Mouse (Mus musculus) hindbrain, embryonic 11.5 days (tissue): ENCODE measurements around the gene Gmds. TPM values are rescaled to one million over a fixed set of nuclear protein-coding genes. Genes with fewer than 3 reads are reported as not detected.

ENCODE experiments used
- ATAC-seq: fragments of 200-750 bp; cut with Nextera tagmentation; 2 replicates; pipeline ENCODE4 v1.8.0; 2017; ENCODE audit warnings: mild to moderate bottlenecking, moderate TSS enrichment, moderate library complexity; ENCODE audit not compliant: low FRiP score
- DNase-seq: peaks from one replicate; pipeline ENCODE4 v3.0.0-alpha.2; 2015; ENCODE audit warnings: low spot score
- H3K27ac ChIP-seq: fragments of 300-500 bp; sonication (generic); 2 replicates; pipeline ENCODE4 v1.5.1; 2014; ENCODE audit warnings: mild to moderate bottlenecking, low read depth, low read length
- H3K27me3 ChIP-seq: fragments of 300-500 bp; sonication (generic); 2 replicates; pipeline ENCODE4 v1.6.1; 2014; ENCODE audit warnings: mild to moderate bottlenecking, low read length, moderate library complexity, mixed read lengths; ENCODE audit not compliant: control insufficient read depth, insufficient read depth
- H3K36me3 ChIP-seq: fragments of 300-500 bp; sonication (generic); 2 replicates; pipeline ENCODE4 v1.6.1; 2014; ENCODE audit warnings: mild to moderate bottlenecking, low read length, moderate library complexity, mixed read lengths; ENCODE audit not compliant: control insufficient read depth, insufficient read depth
- H3K4me1 ChIP-seq: fragments of 300-500 bp; sonication (generic); replicated peaks from 2 replicates; pipeline ENCODE4 v1.6.1; 2014; ENCODE audit warnings: low read length, mixed read lengths; ENCODE audit not compliant: control insufficient read depth, insufficient read depth
- H3K4me2 ChIP-seq: fragments of 300-500 bp; sonication (generic); replicated peaks from 2 replicates; pipeline ENCODE4 v1.6.1; 2014; ENCODE audit warnings: mild to moderate bottlenecking, low read depth, low read length
- H3K4me3 ChIP-seq: fragments of 300-500 bp; sonication (generic); 2 replicates; pipeline ENCODE4 v1.5.1; 2014; ENCODE audit warnings: low read depth, low read length
- H3K9ac ChIP-seq: fragments of 300-500 bp; sonication (generic); 2 replicates; pipeline ENCODE4 v1.6.1; 2014; ENCODE audit warnings: low read depth, low read length
- H3K9me3 ChIP-seq: fragments of 300-500 bp; sonication (generic); 2 replicates; pipeline ENCODE4 v1.6.1; 2016; ENCODE audit warnings: low read length; ENCODE audit not compliant: control insufficient read depth
- WGBS: fragments of 180-500 bp; shearing (Covaris S2); extraction: QIAGEN DNeasy Blood & Tissue Kit; methylation state at CpG from one replicate; pipeline ENCODE4 v1.1.7; 2014; 5-methylcytosine and 5-hydroxymethylcytosine counted together
- polyA plus RNA-seq: library from polyadenylated mRNA; unstranded; fragments of >200 nt; fragmentation: Nextera tagmentation; extraction: Ambion mirVana; gene quantifications from 2 replicates; pipeline ENCODE4 v1.2.1, GENCODE M21; 2014

Gmds gene
- polyA plus RNA-seq, 1 experiment from 2014 or later = 32.1 TPM

DNA sequence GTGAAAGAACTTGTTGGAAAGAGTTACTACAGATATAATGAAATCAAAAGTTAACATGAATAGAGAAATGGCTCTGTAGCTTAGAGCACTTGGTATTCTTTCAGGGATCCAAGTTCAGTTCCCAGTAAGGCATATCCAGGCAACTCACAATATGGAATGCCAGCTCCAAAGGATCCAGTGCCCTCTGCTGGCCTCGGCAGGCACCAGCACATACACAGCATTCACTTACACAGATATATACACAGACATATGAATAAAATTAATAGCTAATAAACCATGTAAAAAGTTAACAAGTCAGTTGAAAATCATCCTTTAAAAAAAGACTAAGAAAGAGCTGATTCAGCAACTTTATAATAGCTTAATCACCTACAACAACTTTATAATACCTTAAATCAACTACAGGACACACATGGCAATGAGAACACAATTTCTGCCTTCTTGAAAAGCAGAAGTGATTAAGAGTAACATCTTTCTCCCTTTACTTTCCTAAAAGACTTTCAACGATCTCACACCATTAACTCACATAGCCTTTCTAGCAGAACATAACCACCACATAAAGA is 65.5 kb downstream of the Gmds start:
- H3K9ac ChIP-seq = no peak overlapping the region

DNA sequence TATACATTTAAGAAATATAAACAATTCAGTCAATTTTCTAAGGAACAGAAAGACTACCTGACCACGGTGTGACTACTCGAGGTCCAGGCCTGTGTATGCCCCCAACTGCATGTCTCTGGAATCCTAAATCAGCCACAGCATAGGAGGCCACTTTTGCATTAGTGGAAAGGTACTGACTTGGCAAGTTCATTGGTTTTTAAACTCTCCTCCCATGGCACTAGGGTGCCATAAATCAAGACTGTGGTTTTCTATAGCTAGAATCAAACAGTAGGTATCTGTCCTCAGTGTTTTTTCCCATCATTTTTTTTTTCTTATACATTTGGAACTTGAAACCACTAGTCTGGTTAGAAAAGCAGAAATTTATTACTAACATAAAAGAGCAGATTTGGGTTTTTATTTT is 68.8 kb downstream of the Gmds start:
- Histone ChIP-seq H3K9me3 (no peaks in the 10 kb centered on the region), H3K27me3 (no peaks in the 10 kb centered on the region), H3K4me1 (no peaks in the 10 kb centered on the region), H3K27ac (no peak overlapping the region), H3K4me3 (no peak overlapping the region), H3K36me3 (no peaks in the 10 kb centered on the region), H3K4me2 (no peak overlapping the region), H3K9ac (no peak overlapping the region)
- ATAC-seq = no peak
- WGBS = 72% methylated on average over 2 of the region's 2 CpGs
- DNase-seq = no peak

More for the DNA sequence above, 65.5 kb downstream of the Gmds start:
- ATAC-seq = no peak
- Histone ChIP-seq H3K27ac (no peak overlapping the region), H3K9me3 (no peaks in the 10 kb centered on the region), H3K4me1 (no peaks in the 10 kb centered on the region), H3K36me3 (no peaks in the 10 kb centered on the region), H3K4me3 (no peak overlapping the region), H3K4me2 (no peak overlapping the region), H3K27me3 (no peaks in the 10 kb centered on the region)
- 87% methylated on average over 2 of the region's 2 CpGs for WGBS
- no peak for DNase-seq

DNA sequence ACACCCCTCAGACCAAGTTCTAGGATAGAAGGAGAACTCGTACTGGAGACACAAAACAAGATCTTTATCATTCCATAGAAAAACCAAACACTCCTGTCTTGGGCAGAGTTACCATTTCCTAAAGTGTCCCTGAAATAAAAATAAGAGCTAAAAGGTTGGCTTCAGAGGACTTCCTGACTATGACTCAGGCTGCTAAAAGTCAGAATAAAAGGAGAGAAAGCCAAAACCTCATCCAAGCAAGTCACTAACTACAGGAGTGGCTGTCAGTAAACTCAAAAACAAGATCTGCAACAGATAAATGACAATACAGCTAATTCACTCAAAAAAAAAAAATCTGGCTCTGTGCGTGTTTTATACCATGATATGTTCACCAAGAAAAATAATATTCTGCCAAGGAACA is 69.3 kb downstream of the Gmds start:
- no peaks in the 10 kb centered on the region for H3K27me3 ChIP-seq
- 83% methylated on average over 2 of the region's 2 CpGs for WGBS
- H3K4me1 ChIP-seq = no peaks in the 10 kb centered on the region
- ATAC-seq = no peak
- H3K4me3 ChIP-seq = no peak overlapping the region
- H3K36me3 ChIP-seq = no peaks in the 10 kb centered on the region
- DNase-seq = no peak
- no peak overlapping the region for H3K9ac ChIP-seq
- H3K27ac ChIP-seq = no peak overlapping the region
- no peak overlapping the region for H3K4me2 ChIP-seq
- H3K9me3 ChIP-seq = no peaks in the 10 kb centered on the region

DNA sequence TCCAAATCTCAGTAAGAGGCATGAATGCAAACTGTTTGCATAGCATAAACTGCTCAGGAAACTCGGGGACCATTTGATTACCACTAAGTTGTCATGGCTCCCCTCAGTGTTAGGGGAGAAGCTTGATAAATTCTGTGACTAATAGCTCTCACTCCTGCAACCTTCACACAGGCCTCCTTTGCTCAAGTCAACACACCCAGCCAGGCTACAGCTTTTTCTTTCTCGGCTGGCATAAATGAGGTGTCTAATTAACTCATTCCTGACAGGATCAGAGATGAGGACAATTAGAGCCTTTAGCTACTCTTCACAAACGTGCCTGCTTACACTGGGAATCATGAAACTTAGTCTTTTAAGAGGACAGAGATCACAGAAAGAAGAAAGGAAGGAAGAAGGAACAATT is 70.3 kb downstream of the Gmds start:
- Histone ChIP-seq H3K27me3 (no peaks in the 10 kb centered on the region), H3K4me3 (no peak overlapping the region), H3K27ac (no peak overlapping the region), H3K9me3 (no peaks in the 10 kb centered on the region), H3K4me1 (no peaks in the 10 kb centered on the region), H3K36me3 (no peaks in the 10 kb centered on the region), H3K9ac (no peak overlapping the region), H3K4me2 (no peak overlapping the region)
- 34% methylated on average over 3 of the region's 3 CpGs for WGBS
- no peak for ATAC-seq
- no peak for DNase-seq

DNA sequence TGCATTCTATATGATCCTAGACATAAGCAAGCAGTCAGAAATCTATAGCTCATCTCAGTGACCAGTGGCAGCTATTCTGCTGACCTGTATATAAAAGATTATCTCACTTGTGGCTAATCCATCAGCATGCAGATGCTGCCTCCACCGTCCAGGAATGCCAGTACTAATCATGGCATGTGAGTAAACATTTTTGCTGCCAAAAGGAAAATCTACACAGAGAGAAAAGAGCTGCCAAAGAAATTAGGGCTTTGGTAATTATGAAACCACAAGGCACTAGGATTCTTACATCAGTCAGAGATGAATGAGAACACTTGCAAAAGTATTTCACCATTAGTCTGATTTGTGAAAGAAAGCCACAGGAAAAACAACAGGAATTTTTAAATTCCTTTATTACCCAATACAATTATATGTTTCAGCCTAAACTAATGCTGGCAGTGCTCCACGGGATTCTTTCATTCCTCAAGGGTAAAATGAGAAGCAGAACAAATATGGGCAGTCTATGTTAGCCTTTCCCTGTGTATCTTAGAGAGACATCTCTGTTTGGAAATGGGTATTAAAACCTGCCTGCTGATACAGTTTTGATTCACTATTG is 71.3 kb downstream of the Gmds start:
- Histone ChIP-seq H3K9ac (no peak overlapping the region), H3K9me3 (no peaks in the 10 kb centered on the region), H3K4me2 (no peak overlapping the region), H3K4me1 (no peaks in the 10 kb centered on the region), H3K4me3 (no peak overlapping the region), H3K27me3 (no peaks in the 10 kb centered on the region), H3K27ac (no peak overlapping the region), H3K36me3 (no peaks in the 10 kb centered on the region)
- ATAC-seq (no peak), DNase-seq (no peak)
- WGBS = 50% methylated on average over 2 of the region's 2 CpGs

DNA sequence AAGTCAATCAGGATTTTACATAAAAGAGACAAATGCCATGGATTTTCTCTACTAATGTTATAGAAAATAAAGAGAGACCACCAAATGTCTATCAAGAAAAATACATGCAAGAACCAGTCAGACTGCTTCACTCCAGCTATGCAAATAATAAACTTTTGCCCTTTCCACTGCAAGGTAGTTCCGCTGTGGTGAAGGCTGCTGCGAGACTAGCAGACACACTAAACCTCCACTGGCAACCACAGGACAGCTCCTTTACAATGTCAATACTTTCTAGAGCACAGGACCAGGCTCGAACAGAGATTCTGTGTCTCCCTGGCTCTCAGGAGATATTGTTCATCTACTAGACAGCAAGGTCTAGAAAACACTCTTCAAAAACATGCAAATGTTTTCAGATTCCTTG is 71.8 kb downstream of the Gmds start:
- Histone ChIP-seq H3K27me3 (no peaks in the 10 kb centered on the region), H3K4me1 (no peaks in the 10 kb centered on the region), H3K9me3 (no peaks in the 10 kb centered on the region), H3K27ac (no peak overlapping the region), H3K9ac (no peak overlapping the region), H3K4me3 (no peak overlapping the region), H3K4me2 (no peak overlapping the region), H3K36me3 (no peaks in the 10 kb centered on the region)
- ATAC-seq = no peak
- 57% methylated on average over 3 of the region's 3 CpGs for WGBS
- no peak for DNase-seq

DNA sequence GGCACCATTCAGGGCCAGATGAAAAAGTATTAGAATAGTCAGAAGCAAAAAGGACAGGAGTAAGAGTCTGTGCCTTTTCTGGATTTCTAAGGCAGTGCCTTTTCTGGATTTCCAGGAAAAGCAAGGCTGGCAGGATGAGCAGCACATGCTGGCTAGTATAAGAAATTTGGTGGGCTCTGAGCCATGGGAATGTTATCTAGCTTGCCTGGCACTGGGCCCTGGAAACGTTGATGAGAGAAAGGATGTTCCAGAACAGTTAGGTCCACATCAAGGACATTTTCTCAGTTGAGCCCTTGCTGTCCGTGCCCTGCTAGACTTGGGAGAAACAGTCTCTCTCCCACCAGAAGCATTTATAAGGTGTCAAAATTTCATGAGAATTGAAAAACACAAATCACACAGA is 82.4 kb downstream of the Gmds start:
- no peak for DNase-seq
- Histone ChIP-seq H3K27me3 (no peaks in the 10 kb centered on the region), H3K4me1 (no peaks in the 10 kb centered on the region), H3K9me3 (no peaks in the 10 kb centered on the region), H3K4me2 (no peak overlapping the region), H3K27ac (no peak overlapping the region), H3K4me3 (no peak overlapping the region), H3K36me3 (no peaks in the 10 kb centered on the region), H3K9ac (no peak overlapping the region)
- WGBS = 80% methylated on average over 2 of the region's 2 CpGs
- no peak for ATAC-seq

DNA sequence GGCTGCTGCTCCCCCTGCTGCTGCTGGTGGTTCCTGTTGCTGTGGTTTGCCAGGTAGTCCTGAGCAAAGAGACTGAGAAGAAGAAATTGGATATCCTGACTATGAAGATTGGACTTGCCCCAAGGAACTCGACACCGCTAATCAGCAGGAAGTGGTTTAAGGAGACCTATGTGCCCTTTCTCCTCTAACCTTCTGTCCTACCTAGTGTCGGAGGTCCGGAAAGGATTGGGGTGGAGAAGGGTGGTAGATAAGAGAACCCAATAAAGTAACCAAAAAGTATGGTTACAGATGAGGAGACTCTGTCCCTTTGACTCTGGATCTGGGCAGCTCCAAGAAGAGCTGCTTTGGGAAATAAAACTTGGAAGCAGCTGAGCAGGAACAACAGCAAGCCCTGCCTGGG is 86.3 kb downstream of the Gmds start:
- H3K4me3 ChIP-seq = no peak overlapping the region
- WGBS = 77% methylated on average over 4 of the region's 4 CpGs
- no peak for ATAC-seq

DNA sequence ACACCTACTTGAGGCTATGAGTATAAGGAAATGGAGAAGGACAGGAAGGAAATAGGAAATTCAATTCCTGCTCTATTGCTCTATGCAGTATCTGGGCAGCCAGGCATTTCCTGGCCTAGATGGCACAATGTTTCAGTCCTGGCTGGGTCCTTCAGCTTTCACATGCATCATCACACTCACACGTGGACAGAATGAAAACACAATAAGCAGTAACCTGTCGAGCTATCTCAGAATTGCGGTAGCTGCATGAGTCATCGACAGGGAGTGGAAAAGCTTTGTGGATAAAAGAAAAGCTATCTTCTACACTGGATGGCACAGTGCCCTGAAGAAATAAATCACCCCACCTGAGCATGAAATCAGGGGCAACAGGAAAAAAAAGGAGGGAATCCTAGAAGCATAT is 96.3 kb downstream of the Gmds start:
- no peaks in the 10 kb centered on the region for H3K27me3 ChIP-seq
- H3K4me1 ChIP-seq = no peaks in the 10 kb centered on the region
- no peaks in the 10 kb centered on the region for H3K36me3 ChIP-seq
- ATAC-seq = no peak
- no peak overlapping the region for H3K4me2 ChIP-seq
- H3K9me3 ChIP-seq = no peaks in the 10 kb centered on the region
- no peak for DNase-seq
- WGBS = 76% methylated on average over 4 of the region's 4 CpGs
- no peak overlapping the region for H3K9ac ChIP-seq
- no peak overlapping the region for H3K27ac ChIP-seq
- no peak overlapping the region for H3K4me3 ChIP-seq

More for the DNA sequence above, 86.3 kb downstream of the Gmds start:
- Histone ChIP-seq H3K36me3 (no peaks in the 10 kb centered on the region), H3K27me3 (no peaks in the 10 kb centered on the region), H3K9ac (no peak overlapping the region), H3K27ac (no peak overlapping the region), H3K4me1 (no peaks in the 10 kb centered on the region), H3K4me2 (no peak overlapping the region), H3K9me3 (no peaks in the 10 kb centered on the region)
- no peak for DNase-seq
